Mouse (Mus musculus) liver, embryonic 14.5 days (tissue): Measurements from ENCODE around the gene Usp54.

Source experiments
- CTCF ChIP-seq: IDR thresholded peaks from 2 replicates; pipeline ENCODE4 v1.5.1; 2016; ENCODE audit warnings: antibody characterized with exemption, low read depth, control low read depth
- EP300 ChIP-seq: IDR thresholded peaks from 2 replicates; pipeline ENCODE4 v1.6.1; 2016; ENCODE audit warnings: antibody characterized with exemption, low read depth

- TF ChIP-seq CTCF (no peak), EP300 (no peak)
These were observed 25.8 kb downstream of the Usp54 start for GRCm38 (mm10) chr14:20615075-20615474.
